Mouse (Mus musculus): ENCODE data around the gene Flt4. TPM values are rescaled to one million over a fixed set of nuclear protein-coding genes. Genes with fewer than 3 reads are reported as not detected.

Gene Flt4
- polyA plus RNA-seq, 1 experiment from 2014 or later: 8.2 TPM

DNA sequence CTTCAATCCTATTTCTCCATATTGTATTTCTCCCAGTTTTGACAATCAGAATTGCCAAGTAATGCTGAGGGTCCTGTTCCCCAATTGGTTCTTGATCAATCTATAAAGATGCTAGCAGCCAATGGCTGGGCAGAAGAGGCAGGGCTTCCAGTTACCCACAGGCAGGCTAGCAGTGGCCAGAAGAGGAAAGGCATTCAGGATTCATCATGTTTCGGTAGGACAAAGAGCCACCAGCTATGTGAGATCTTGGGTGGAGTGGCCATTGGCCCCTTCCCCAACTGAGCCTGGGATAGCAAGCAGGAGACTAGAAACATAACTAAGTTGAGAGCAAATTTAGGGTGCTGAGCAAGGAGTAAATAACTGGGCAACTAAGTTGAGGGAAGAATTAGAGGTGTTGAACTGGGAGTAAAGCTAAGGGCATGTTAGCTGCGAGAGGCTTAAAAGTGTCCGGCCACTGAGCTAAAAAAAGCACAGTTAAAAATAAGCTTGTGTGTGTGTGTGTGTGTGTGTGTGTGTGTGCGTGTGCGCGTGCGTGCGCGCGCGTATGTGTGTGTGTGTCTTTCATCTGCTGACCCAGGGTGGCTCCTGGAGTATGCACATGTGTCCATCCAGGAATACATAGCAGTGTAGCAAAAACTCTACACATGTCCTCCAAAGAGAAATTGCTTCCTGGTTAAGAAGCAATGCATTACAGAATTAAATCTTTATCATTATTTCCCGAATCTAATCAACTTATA, 75.3 kb downstream of the Flt4 start:
- H3K4me3 ChIP-seq: no peak overlapping the region; the same call in 1 of the 2 replicates
- H3K36me3 ChIP-seq: peaks cover 88% of the 10 kb centered on the region
- H3K27ac ChIP-seq: peak overlapping the region; percentile 50; the same call in 1 of the 2 replicates
- 75% methylated on average over 12 of the region's 12 CpGs for WGBS
- no peaks in the 10 kb centered on the region for H3K9me3 ChIP-seq
- DNase-seq (ENCODE audit: low spot score): no peak
- H3K27me3 ChIP-seq (ENCODE audit: insufficient read depth, poor library complexity, severe bottlenecking): no peaks in the 10 kb centered on the region
- H3K4me1 ChIP-seq: no peaks in the 10 kb centered on the region

DNA sequence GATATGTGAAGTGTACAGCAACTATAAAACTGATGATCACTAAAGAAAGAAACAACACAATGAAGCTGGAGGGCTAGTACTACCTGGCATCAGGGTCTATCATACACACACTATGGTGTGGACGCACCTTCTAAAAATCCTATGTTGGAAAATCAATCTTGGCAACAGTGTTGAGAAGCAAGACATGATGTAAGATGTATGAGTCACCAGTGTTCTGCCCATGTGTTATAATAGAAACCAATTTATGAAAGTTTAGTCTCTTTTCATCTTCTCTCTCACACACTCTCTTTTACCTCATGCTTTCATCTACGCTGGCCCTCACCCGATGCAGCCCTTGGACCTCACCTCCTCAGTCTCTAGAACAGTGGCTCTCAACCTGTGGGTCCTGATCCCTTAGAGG, 86.0 kb downstream of the Flt4 start:
- no peak for DNase-seq (ENCODE audit: low spot score)
- H3K4me1 ChIP-seq: no peaks in the 10 kb centered on the region
- H3K27me3 ChIP-seq (ENCODE audit: insufficient read depth, poor library complexity, severe bottlenecking): no peaks in the 10 kb centered on the region
- 96% methylated on average over 3 of the region's 3 CpGs for WGBS
- no peak overlapping the region for H3K27ac ChIP-seq
- H3K4me3 ChIP-seq: no peak overlapping the region
- peaks cover 66% of the 10 kb centered on the region for H3K36me3 ChIP-seq
- no peaks in the 10 kb centered on the region for H3K9me3 ChIP-seq

- DNase-seq (ENCODE audit: low spot score): no peak
- Histone ChIP-seq H3K27ac (no peak overlapping the region), H3K27me3 (ENCODE audit: insufficient read depth, poor library complexity, severe bottlenecking) (no peaks in the 10 kb centered on the region), H3K4me3 (no peak overlapping the region), H3K36me3 (peaks cover 61% of the 10 kb centered on the region), H3K4me1 (no peaks in the 10 kb centered on the region), H3K9me3 (no peaks in the 10 kb centered on the region)
- WGBS: 92% methylated on average over 2 of the region's 2 CpGs
Observed at GRCm38 (mm10) chr11:49695695-49696094, 86.6 kb downstream of the Flt4 start.

DNA sequence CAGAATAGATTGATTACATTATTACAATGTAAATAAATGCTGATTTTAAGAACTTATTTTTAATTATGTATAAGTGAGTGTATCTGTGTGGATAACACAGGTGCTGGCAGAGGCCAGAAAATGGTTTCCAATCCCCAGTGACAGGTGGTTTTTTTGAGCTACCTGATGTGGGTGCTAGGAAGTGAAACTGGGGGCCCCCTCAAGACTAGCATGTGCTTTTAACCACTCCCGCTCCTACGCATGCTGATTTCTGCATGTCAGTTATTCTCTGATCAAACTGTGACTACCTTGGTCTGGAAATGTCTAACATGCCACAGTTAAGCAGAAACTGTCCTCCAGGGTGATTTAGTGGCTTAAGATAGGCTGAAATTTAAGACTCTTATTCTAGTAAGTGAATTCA, 87.4 kb downstream of the Flt4 start:
- Histone ChIP-seq H3K4me1 (no peaks in the 10 kb centered on the region), H3K4me3 (no peak overlapping the region), H3K27ac (no peak overlapping the region), H3K9me3 (no peaks in the 10 kb centered on the region), H3K27me3 (ENCODE audit: insufficient read depth, poor library complexity, severe bottlenecking) (no peaks in the 10 kb centered on the region), H3K36me3 (peaks cover 64% of the 10 kb centered on the region)
- WGBS: 91% methylated on average over 2 of the region's 2 CpGs
- DNase-seq (ENCODE audit: low spot score): no peak

DNA sequence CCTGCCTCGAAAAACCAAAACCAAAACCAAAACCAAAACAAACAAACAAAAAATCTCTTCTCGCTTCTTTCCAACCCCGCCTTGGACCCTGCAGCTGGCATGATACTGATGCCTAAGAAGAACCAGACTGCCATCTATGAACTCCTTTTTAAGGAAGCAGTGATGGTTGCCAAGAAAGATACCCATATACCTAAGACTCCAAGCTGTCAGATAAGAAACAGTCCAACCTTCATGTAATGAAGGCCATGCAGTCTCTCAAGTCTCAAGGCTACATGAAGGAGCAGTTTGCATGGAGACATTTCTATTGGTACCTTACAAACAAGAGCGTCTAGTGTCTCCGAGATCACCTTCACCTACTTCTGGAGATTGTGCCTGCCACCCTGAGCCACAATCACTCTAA, 88.7 kb downstream of the Flt4 start:
- Histone ChIP-seq H3K4me1 (no peaks in the 10 kb centered on the region), H3K36me3 (peaks cover 65% of the 10 kb centered on the region), H3K9me3 (no peaks in the 10 kb centered on the region), H3K27ac (no peak overlapping the region), H3K4me3 (no peak overlapping the region), H3K27me3 (ENCODE audit: insufficient read depth, poor library complexity, severe bottlenecking) (no peaks in the 10 kb centered on the region)
- DNase-seq (ENCODE audit: low spot score): no peak
- WGBS: 91% methylated on average over 5 of the region's 5 CpGs

GRCm38 (mm10) chr11:49699079-49699478, 90.0 kb downstream of the Flt4 start:
- DNase-seq (ENCODE audit: low spot score): no peak
- Histone ChIP-seq H3K27ac (no peak overlapping the region), H3K4me3 (no peak overlapping the region), H3K27me3 (ENCODE audit: insufficient read depth, poor library complexity, severe bottlenecking) (no peaks in the 10 kb centered on the region), H3K4me1 (no peaks in the 10 kb centered on the region), H3K36me3 (peaks cover 67% of the 10 kb centered on the region), H3K9me3 (no peaks in the 10 kb centered on the region)
- WGBS: 96% methylated on average over 1 of the region's 1 CpGs

GRCm38 (mm10) chr11:49702014-49702413, 93.0 kb downstream of the Flt4 start:
- peaks cover 78% of the 10 kb centered on the region for H3K36me3 ChIP-seq
- DNase-seq (ENCODE audit: low spot score): no peak
- no peaks in the 10 kb centered on the region for H3K27me3 ChIP-seq (ENCODE audit: insufficient read depth, poor library complexity, severe bottlenecking)
- no peak overlapping the region for H3K27ac ChIP-seq
- 98% methylated on average over 8 of the region's 8 CpGs for WGBS
- no peak overlapping the region for H3K4me3 ChIP-seq
- H3K4me1 ChIP-seq: no peaks in the 10 kb centered on the region
- H3K9me3 ChIP-seq: no peaks in the 10 kb centered on the region

Other genes starting within 250 kb of the Flt4 start
- gene Olfr1389, start 186.2 kb upstream of the Flt4 start, polyA plus RNA-seq (2016; fragmentation: Nextera tagmentation; extraction: Ambion mirVana): not detected in 2 replicates
- 0.16 and 0.18 TPM in 2 replicates for gene Olfr1388, start 172.6 kb upstream of the Flt4 start, polyA plus RNA-seq (2016; fragmentation: Nextera tagmentation; extraction: Ambion mirVana)
- gene Olfr1387, start 153.9 kb upstream of the Flt4 start, polyA plus RNA-seq (2016; fragmentation: Nextera tagmentation; extraction: Ambion mirVana): not detected in 2 replicates
- gene Olfr1386, start 144.2 kb upstream of the Flt4 start, polyA plus RNA-seq (2016; fragmentation: Nextera tagmentation; extraction: Ambion mirVana): not detected in 2 replicates
- not detected in 2 replicates for gene Olfr1385, start 120.2 kb upstream of the Flt4 start, polyA plus RNA-seq (2016; fragmentation: Nextera tagmentation; extraction: Ambion mirVana)
- gene Olfr1384, start 102.5 kb upstream of the Flt4 start, polyA plus RNA-seq (2016; fragmentation: Nextera tagmentation; extraction: Ambion mirVana): not detected in 2 replicates
- gene Olfr1383, start 89.6 kb upstream of the Flt4 start, polyA plus RNA-seq (2016; fragmentation: Nextera tagmentation; extraction: Ambion mirVana): not detected in 2 replicates
- not detected in 2 replicates for gene Olfr1382, start 81.0 kb upstream of the Flt4 start, polyA plus RNA-seq (2016; fragmentation: Nextera tagmentation; extraction: Ambion mirVana)
- gene Olfr1381, start 65.8 kb upstream of the Flt4 start, polyA plus RNA-seq (2016; fragmentation: Nextera tagmentation; extraction: Ambion mirVana): not detected in 2 replicates
- gene Olfr1380, start 52.4 kb upstream of the Flt4 start, polyA plus RNA-seq (2016; fragmentation: Nextera tagmentation; extraction: Ambion mirVana): not detected in 2 replicates
- 0.30 and 1.3 TPM in 2 replicates for gene Scgb3a1, start 54.3 kb downstream of the Flt4 start, polyA plus RNA-seq (2016; fragmentation: Nextera tagmentation; extraction: Ambion mirVana)
- 47.0 and 56.0 TPM in 2 replicates for gene Cnot6, start 103.5 kb downstream of the Flt4 start, polyA plus RNA-seq (2016; fragmentation: Nextera tagmentation; extraction: Ambion mirVana)
- gene Gfpt2, start 184.9 kb downstream of the Flt4 start, polyA plus RNA-seq (2016; fragmentation: Nextera tagmentation; extraction: Ambion mirVana): 21.3 and 24.5 TPM in 2 replicates
- gene Mapk9, start 237.5 kb downstream of the Flt4 start, polyA plus RNA-seq (2016; fragmentation: Nextera tagmentation; extraction: Ambion mirVana): 30.2 and 31.5 TPM in 2 replicates

Data from heart, embryonic 10.5 days (tissue).